8 mouse cellular contexts compared by ENCODE assay signal in the genomic region with DNA sequence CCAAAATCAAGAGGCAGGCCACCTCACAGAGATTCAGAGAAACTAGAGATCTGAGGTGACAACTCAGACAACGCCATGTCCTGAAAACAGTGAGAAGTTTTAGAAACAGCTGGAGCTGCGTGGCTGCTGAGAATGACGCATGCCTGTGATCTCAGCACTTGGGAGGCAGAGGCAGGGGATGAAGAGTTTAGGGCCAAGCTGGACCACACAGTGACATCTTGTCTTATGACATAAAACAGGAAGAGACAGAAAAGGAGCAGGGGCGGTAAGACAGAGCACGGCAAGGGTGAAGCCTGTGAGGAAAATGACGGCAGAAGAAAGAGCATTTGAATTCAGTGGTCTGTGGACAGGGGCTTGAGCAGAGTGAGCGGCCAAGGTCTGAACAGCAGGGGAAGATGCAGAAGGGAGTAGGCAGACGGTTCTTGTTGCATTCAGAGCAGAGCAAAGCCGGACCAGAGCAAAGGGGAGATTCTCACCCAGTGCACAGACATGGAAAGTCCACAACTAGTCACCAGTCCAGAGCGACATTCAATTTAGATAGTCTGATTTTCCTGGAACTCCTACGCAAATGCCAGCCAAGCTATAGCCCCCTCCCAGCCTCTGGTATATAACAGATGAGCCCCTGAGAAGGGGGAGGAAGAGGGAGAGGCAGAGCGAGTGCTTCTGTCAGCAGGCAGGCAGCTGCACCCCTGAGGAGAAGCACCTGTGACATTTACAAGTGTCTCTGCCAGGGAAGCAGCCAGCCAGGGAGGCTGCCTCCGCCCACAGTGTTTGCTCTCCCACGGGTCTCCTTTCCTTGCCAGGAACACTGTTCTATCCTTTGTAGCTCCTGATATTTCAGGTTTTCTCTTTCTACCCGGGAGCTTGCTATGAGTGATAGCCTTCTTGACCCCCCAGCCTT. TPM values are rescaled to one million over a fixed set of nuclear protein-coding genes. Genes with fewer than 3 reads are reported as not detected.
A peak's percentile ranks its signal among the peaks of the same experiment; 100 is the strongest.
DNase-seq lines count a peak whose midpoint lies in the region; ATAC-seq lines count a peak whose summit lies in the region.
"Had no signal": no experiment of that assay in that cellular context is flagged by ENCODE, and none has a peak within 500 bp of the region (broad histone marks: within the 10 kb centered on the region; RNA-seq: fewer than 3 reads in every experiment).

No protein-coding gene starts in this region.

- H3K4me2 ChIP-seq in neural tube, embryonic 13.5 days = no peak overlapping the region
- no peak overlapping the region; the same call in 1 of the 2 replicates for H3K4me2 ChIP-seq in embryonic facial prominence, embryonic 15.5 days (replicated peaks)
- no peak overlapping the region for H3K4me2 ChIP-seq in kidney, embryonic 14.5 days (replicated peaks; ENCODE audit: low read depth, low read length)
- H3K4me2 ChIP-seq: heart, embryonic 15.5 days had no signal

- ATAC-seq in neural tube, embryonic 13.5 days (ENCODE audit: low read depth) = peak; percentile 56; the same call in 1 of the 2 replicates
- ATAC-seq in embryonic facial prominence, embryonic 15.5 days (ENCODE audit: insufficient number of reproducible peaks, low FRiP score, low TSS enrichment, low read depth) = 0 out of 2 replicates have a peak, but pooled peaks have one; percentile 52
- ATAC-seq in kidney, embryonic 14.5 days (ENCODE audit: low FRiP score, low TSS enrichment) = peak; percentile 81
- ATAC-seq in monocyte, adult 5-6 weeks (replicated peaks; ENCODE audit: insufficient number of reproducible peaks, low FRiP score, low TSS enrichment, poor library complexity, severe bottlenecking) = no peak

- DNase-seq in neural tube, embryonic 10.5 days (ENCODE audit: extremely low spot score, low spot score) = no peak
- peak; percentile 71 to 75 for DNase-seq in left cerebral cortex, postnatal 36 days (ENCODE audit: low spot score in 2 of 2)
- no peak for DNase-seq in retina, embryonic 14.5 days (ENCODE audit: low spot score)

- H3K4me1 ChIP-seq in neural tube, embryonic 13.5 days (replicated peaks) = peaks cover 11% of the 10 kb centered on the region
- peaks cover 14% of the 10 kb centered on the region for H3K4me1 ChIP-seq in embryonic facial prominence, embryonic 15.5 days
- peaks cover 12% of the 10 kb centered on the region for H3K4me1 ChIP-seq in kidney, embryonic 14.5 days (ENCODE audit: control insufficient read depth, insufficient read depth, low read length)

- no peak overlapping the region for H3K9ac ChIP-seq in neural tube, embryonic 13.5 days
- no peak overlapping the region for H3K9ac ChIP-seq in embryonic facial prominence, embryonic 15.5 days
- no peak overlapping the region for H3K9ac ChIP-seq in kidney, embryonic 14.5 days (ENCODE audit: low read depth, low read length)
- H3K9ac ChIP-seq: heart, embryonic 15.5 days had no signal

- no peak overlapping the region for H3K4me3 ChIP-seq in neural tube, embryonic 13.5 days
- H3K4me3 ChIP-seq in embryonic facial prominence, embryonic 15.5 days (replicated peaks) = no peak overlapping the region
- no peak overlapping the region for H3K4me3 ChIP-seq in kidney, embryonic 14.5 days (ENCODE audit: low read length)
- H3K4me3 ChIP-seq: heart, embryonic 15.5 days had no signal

- H3K9me3 ChIP-seq in neural tube, embryonic 13.5 days = no peaks in the 10 kb centered on the region
- no peaks in the 10 kb centered on the region for H3K9me3 ChIP-seq in embryonic facial prominence, embryonic 15.5 days (replicated peaks)
- no peaks in the 10 kb centered on the region for H3K9me3 ChIP-seq in kidney, embryonic 14.5 days (ENCODE audit: control insufficient read depth, low read length)
- H3K9me3 ChIP-seq: heart, embryonic 15.5 days had no signal

- H3K36me3 ChIP-seq in neural tube, embryonic 13.5 days = no peaks in the 10 kb centered on the region
- no peaks in the 10 kb centered on the region for H3K36me3 ChIP-seq in embryonic facial prominence, embryonic 15.5 days
- no peaks in the 10 kb centered on the region for H3K36me3 ChIP-seq in kidney, embryonic 14.5 days (ENCODE audit: control insufficient read depth, insufficient read depth, low read length)
- H3K36me3 ChIP-seq: heart, embryonic 15.5 days had no signal

- WGBS in neural tube, embryonic 13.5 days = 44% methylated on average over 15 of the region's 15 CpGs
- WGBS in embryonic facial prominence, embryonic 15.5 days = 38% methylated on average over 15 of the region's 15 CpGs
- WGBS in kidney, embryonic 14.5 days = 22% methylated on average over 15 of the region's 15 CpGs

- H3K27me3 ChIP-seq in neural tube, embryonic 13.5 days = no peaks in the 10 kb centered on the region
- no peaks in the 10 kb centered on the region for H3K27me3 ChIP-seq in embryonic facial prominence, embryonic 15.5 days
- H3K27me3 ChIP-seq in kidney, embryonic 14.5 days (ENCODE audit: control insufficient read depth, insufficient read depth, low read length) = no peaks in the 10 kb centered on the region
- H3K27me3 ChIP-seq: heart, embryonic 15.5 days had no signal

- H3K27ac ChIP-seq in neural tube, embryonic 13.5 days (replicated peaks) = no peak overlapping the region; the same call in 1 of the 2 replicates
- H3K27ac ChIP-seq in embryonic facial prominence, embryonic 15.5 days (replicated peaks) = peak overlapping the region; percentile 59
- peak overlapping the region; percentile 8; the same call in 1 of the 2 replicates for H3K27ac ChIP-seq in kidney, embryonic 14.5 days (ENCODE audit: low read depth, low read length)
- H3K27ac ChIP-seq: heart, embryonic 15.5 days had no signal

- intact Hi-C loops in left cerebral cortex, postnatal 36 days (cut with DNase I) = no loop called here

RNA-seq across cellular contexts. Expression of gene Car12, which starts 19.6 kb away (rescaled TPM):
- 0.22 and 1.7 TPM in 2 replicates for polyA plus RNA-seq in neural tube, embryonic 13.5 days (2015; fragmentation: Nextera tagmentation; extraction: Ambion mirVana)
- polyA plus RNA-seq in embryonic facial prominence, embryonic 15.5 days (2015; fragmentation: Nextera tagmentation; extraction: Ambion mirVana) = 26.0 and 26.3 TPM in 2 replicates
- 3.2 and 4.2 TPM in 2 replicates for polyA plus RNA-seq in kidney, embryonic 14.5 days (2014; fragmentation: Nextera tagmentation; extraction: Ambion mirVana)
- total RNA-seq in left cerebral cortex, postnatal 36 days (2021) = 10 to 100 TPM in 1 of 2 experiments, 1 to 10 TPM in 1; 8.7 to 15.4 TPM
- total RNA-seq in monocyte, adult 5-6 weeks (2017) = 0.87 TPM in 1 of 3 replicates, not detected in the others

Comparison
In these comparisons a context has a peak if more than half of its experiments do, and no peak if none do; other contexts are left out.
1. DNase-seq: peak in left cerebral cortex, postnatal 36 days (2 of 2); none in neural tube, embryonic 10.5 days (single experiment) and retina, embryonic 14.5 days (single experiment).